Mouse (Mus musculus) embryonic facial prominence, embryonic 14.5 days (tissue): ENCODE results near the gene Tesmin. TPM values are rescaled to one million over a fixed set of nuclear protein-coding genes. Genes with fewer than 3 reads are reported as not detected.

Experiments
- ATAC-seq: fragments of 200-750 bp; cut with Nextera tagmentation; 2 replicates; pipeline ENCODE4 v1.8.0; 2017; ENCODE audit warnings: low read depth, moderate number of reproducible peaks, moderate TSS enrichment
- DNase-seq: peaks from one replicate; pipeline ENCODE4 v3.0.0-alpha.2; 2015; ENCODE audit warnings: low spot score
- H3K27ac ChIP-seq: fragments of 300-500 bp; sonication (generic); replicated peaks from 2 replicates; pipeline ENCODE4 v1.5.1; 2014; ENCODE audit warnings: low read depth, mild to moderate bottlenecking, low read length, moderate library complexity
- H3K27me3 ChIP-seq: fragments of 300-500 bp; sonication (generic); replicated peaks from 2 replicates; pipeline ENCODE4 v1.6.1; 2014; ENCODE audit warnings: low read length; ENCODE audit not compliant: control insufficient read depth, insufficient read depth
- H3K36me3 ChIP-seq: fragments of 300-500 bp; sonication (generic); 2 replicates; pipeline ENCODE4 v1.6.1; 2014; ENCODE audit warnings: low read length, mixed read lengths; ENCODE audit not compliant: control insufficient read depth, insufficient read depth
- H3K4me1 ChIP-seq: fragments of 300-500 bp; sonication (generic); 2 replicates; pipeline ENCODE4 v1.6.1; 2014; ENCODE audit warnings: antibody characterized with exemption, low read length; ENCODE audit not compliant: control insufficient read depth, insufficient read depth
- H3K4me2 ChIP-seq: fragments of 300-500 bp; sonication (generic); 2 replicates; pipeline ENCODE4 v1.6.1; 2014; ENCODE audit warnings: low read depth, mild to moderate bottlenecking, low read length, moderate library complexity, mixed read lengths
- H3K4me3 ChIP-seq: fragments of 300-500 bp; sonication (generic); 2 replicates; pipeline ENCODE4 v1.5.1; 2014; ENCODE audit warnings: low read depth, mild to moderate bottlenecking, low read length
- H3K9ac ChIP-seq: fragments of 300-500 bp; sonication (generic); 2 replicates; pipeline ENCODE4 v1.6.1; 2014; ENCODE audit warnings: low read depth, mild to moderate bottlenecking, low read length, moderate library complexity, mixed read lengths
- H3K9me3 ChIP-seq: fragments of 300-500 bp; sonication (generic); 2 replicates; pipeline ENCODE4 v1.6.1; 2016; ENCODE audit warnings: low read length; ENCODE audit not compliant: control insufficient read depth
- WGBS: fragments of 180-500 bp; shearing (Covaris S2); extraction: QIAGEN DNeasy Blood & Tissue Kit; methylation state at CpG from one replicate; pipeline ENCODE4 v1.1.7; 2014; 5-methylcytosine and 5-hydroxymethylcytosine counted together
- polyA plus RNA-seq: library from polyadenylated mRNA; unstranded; fragments of >200 nt; fragmentation: Nextera tagmentation; extraction: Ambion mirVana; gene quantifications from 2 replicates; pipeline ENCODE4 v1.2.1, GENCODE M21; 2014

The Tesmin gene
- polyA plus RNA-seq, 1 experiment from 2014 or later = 0.29 TPM

GRCm38 (mm10) chr19:3356516-3356915, 32.1 kb upstream of the Tesmin start:
- no peaks in the 10 kb centered on the region for H3K9me3 ChIP-seq
- no peak overlapping the region for H3K4me3 ChIP-seq
- H3K27me3 ChIP-seq = no peaks in the 10 kb centered on the region
- H3K4me2 ChIP-seq = no peak overlapping the region
- no peak overlapping the region for H3K27ac ChIP-seq
- ATAC-seq (no peak), DNase-seq (no peak)
- H3K4me1 ChIP-seq = no peaks in the 10 kb centered on the region
- H3K36me3 ChIP-seq = peaks cover 11% of the 10 kb centered on the region; the same call in 1 of the 2 replicates
- WGBS = 61% methylated on average over 5 of the region's 5 CpGs
- H3K9ac ChIP-seq = no peak overlapping the region

GRCm38 (mm10) chr19:3357620-3358019, 31.0 kb upstream of the Tesmin start:
- Histone ChIP-seq H3K36me3 (peaks cover 11% of the 10 kb centered on the region; the same call in 1 of the 2 replicates), H3K9me3 (no peaks in the 10 kb centered on the region), H3K9ac (no peak overlapping the region), H3K27ac (no peak overlapping the region), H3K4me1 (no peaks in the 10 kb centered on the region), H3K4me3 (no peak overlapping the region), H3K4me2 (no peak overlapping the region), H3K27me3 (no peaks in the 10 kb centered on the region)
- WGBS = 62% methylated on average over 3 of the region's 4 CpGs
- ATAC-seq (no peak), DNase-seq (no peak)

GRCm38 (mm10) chr19:3359841-3360588, 28.6 kb upstream of the Tesmin start:
- H3K27ac ChIP-seq = no peak overlapping the region
- DNase-seq (no peak), ATAC-seq (no peak)
- no peak overlapping the region for H3K4me3 ChIP-seq
- H3K9me3 ChIP-seq = no peaks in the 10 kb centered on the region
- no peaks in the 10 kb centered on the region for H3K4me1 ChIP-seq
- H3K36me3 ChIP-seq = peaks cover 18% of the 10 kb centered on the region; the same call in 1 of the 2 replicates
- H3K4me2 ChIP-seq = no peak overlapping the region
- WGBS = 77% methylated on average over 13 of the region's 13 CpGs
- H3K9ac ChIP-seq = no peak overlapping the region
- no peaks in the 10 kb centered on the region for H3K27me3 ChIP-seq

DNA sequence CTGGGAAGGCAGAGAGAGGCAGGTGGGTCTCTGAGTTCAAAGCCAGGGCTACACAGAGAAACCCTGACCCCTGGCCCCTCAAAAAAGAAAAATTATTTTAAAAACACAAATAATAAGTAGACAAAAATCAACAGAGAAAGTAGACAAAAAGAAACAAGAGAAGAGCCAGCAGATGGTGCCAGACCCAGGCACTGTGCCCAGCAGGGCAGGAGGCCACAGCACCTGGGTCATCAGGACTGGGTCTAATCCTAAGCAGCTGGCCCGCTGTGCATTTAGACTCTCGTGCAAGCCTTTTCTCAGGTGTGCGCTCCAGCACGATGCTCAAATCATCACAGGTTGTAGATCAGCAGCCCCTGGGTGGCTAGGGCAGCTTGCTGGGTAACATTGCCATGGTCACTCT, 25.1 kb upstream of the Tesmin start:
- Histone ChIP-seq H3K4me2 (no peak overlapping the region), H3K27ac (no peak overlapping the region), H3K9me3 (no peaks in the 10 kb centered on the region), H3K4me1 (no peaks in the 10 kb centered on the region), H3K4me3 (no peak overlapping the region), H3K27me3 (no peaks in the 10 kb centered on the region), H3K36me3 (0 out of 2 replicates have a peak, but pooled peaks cover 18% of the 10 kb centered on the region), H3K9ac (no peak overlapping the region)
- 92% methylated on average over 4 of the region's 4 CpGs for WGBS
- no peak for DNase-seq
- no peak for ATAC-seq

DNA sequence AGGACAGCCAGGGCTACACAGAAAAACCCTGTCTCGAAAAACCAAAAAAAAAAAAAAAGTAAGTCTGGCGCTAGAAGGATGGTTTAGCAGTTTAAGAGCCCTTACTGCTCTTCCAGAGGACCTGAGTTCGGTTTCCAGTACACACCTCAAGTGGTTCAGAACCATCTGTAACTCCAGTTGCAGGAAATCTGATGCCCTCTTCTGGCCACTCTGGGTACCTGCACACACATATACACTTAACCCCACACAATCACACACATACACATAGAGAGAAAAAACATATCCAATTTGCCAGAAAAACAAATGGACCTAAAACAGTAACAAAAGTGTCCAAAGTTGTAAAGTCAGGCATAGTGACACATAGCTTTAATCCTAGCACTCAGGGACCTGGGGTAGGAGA, 23.6 kb upstream of the Tesmin start:
- H3K9ac ChIP-seq = no peak overlapping the region
- H3K4me1 ChIP-seq = no peaks in the 10 kb centered on the region
- no peaks in the 10 kb centered on the region for H3K27me3 ChIP-seq
- no peak for DNase-seq
- H3K4me3 ChIP-seq = no peak overlapping the region
- no peak overlapping the region for H3K4me2 ChIP-seq
- H3K36me3 ChIP-seq = peaks cover 15% of the 10 kb centered on the region; the same call in 1 of the 2 replicates
- no peak for ATAC-seq
- H3K27ac ChIP-seq = no peak overlapping the region
- WGBS = 94% methylated on average over 3 of the region's 3 CpGs
- H3K9me3 ChIP-seq = no peaks in the 10 kb centered on the region

DNA sequence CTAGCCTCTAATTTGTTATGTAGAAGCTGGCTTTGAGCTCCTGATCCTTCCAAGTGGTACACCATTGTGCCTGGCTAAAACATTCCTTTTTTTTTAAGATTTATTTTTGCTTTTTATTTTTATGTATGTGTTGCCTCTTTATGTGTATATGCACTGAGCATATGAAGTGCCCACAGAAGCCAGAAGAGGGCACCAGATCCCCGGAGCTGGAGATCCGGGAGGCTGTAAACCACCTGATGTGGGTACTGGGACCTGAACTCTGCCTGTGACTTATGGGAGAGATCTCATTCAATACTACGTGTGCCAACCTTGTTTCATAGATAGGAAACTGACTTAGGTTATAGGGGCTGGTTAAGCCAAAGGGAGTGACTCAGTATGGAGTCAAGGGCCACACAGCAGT, 20.4 kb upstream of the Tesmin start:
- ATAC-seq = no peak

GRCm38 (mm10) chr19:3373380-3373779, 15.3 kb upstream of the Tesmin start:
- 46% methylated on average over 12 of the region's 12 CpGs for WGBS
- DNase-seq (peak; percentile 10), ATAC-seq (0 out of 2 replicates have a peak, but pooled peaks have one; percentile 22)
- Histone ChIP-seq H3K9ac (no peak overlapping the region), H3K27ac (no peak overlapping the region), H3K36me3 (peaks cover 8% of the 10 kb centered on the region), H3K4me1 (no peaks in the 10 kb centered on the region), H3K9me3 (no peaks in the 10 kb centered on the region), H3K27me3 (no peaks in the 10 kb centered on the region), H3K4me2 (no peak overlapping the region), H3K4me3 (no peak overlapping the region)

More for the DNA sequence above, 20.4 kb upstream of the Tesmin start:
- Histone ChIP-seq H3K27me3 (no peaks in the 10 kb centered on the region), H3K4me1 (no peaks in the 10 kb centered on the region), H3K9ac (no peak overlapping the region), H3K36me3 (peaks cover 17% of the 10 kb centered on the region), H3K4me3 (no peak overlapping the region), H3K4me2 (no peak overlapping the region), H3K27ac (no peak overlapping the region), H3K9me3 (no peaks in the 10 kb centered on the region)
- no peak for DNase-seq
- WGBS = 81% methylated on average over 3 of the region's 3 CpGs

DNA sequence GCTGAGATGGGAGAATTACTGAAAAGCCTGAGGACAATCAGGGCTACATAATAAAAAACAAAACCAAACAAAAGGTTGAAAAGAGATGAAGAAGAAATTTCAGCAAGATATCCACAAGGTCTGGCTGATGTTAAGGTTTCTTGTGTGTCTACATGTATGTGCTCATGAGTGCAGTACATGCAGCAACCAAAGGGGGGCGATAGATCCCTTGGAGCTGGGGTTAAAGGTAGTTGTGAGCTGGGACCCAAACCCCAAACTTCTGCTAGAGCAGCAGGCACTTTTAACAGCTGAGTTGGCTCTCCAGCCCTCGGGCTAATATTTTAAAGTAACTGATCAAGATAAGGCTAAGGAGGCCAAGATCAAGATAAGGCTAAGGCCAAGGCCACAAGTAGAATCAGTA, 14.6 kb upstream of the Tesmin start:
- no peak overlapping the region for H3K4me2 ChIP-seq
- no peak overlapping the region for H3K4me3 ChIP-seq
- WGBS = 67% methylated on average over 2 of the region's 2 CpGs
- DNase-seq (no peak), ATAC-seq (no peak)
- no peak overlapping the region for H3K9ac ChIP-seq
- no peaks in the 10 kb centered on the region for H3K4me1 ChIP-seq
- no peak overlapping the region for H3K27ac ChIP-seq
- peaks cover 8% of the 10 kb centered on the region for H3K36me3 ChIP-seq
- no peaks in the 10 kb centered on the region for H3K9me3 ChIP-seq
- no peaks in the 10 kb centered on the region for H3K27me3 ChIP-seq

DNA sequence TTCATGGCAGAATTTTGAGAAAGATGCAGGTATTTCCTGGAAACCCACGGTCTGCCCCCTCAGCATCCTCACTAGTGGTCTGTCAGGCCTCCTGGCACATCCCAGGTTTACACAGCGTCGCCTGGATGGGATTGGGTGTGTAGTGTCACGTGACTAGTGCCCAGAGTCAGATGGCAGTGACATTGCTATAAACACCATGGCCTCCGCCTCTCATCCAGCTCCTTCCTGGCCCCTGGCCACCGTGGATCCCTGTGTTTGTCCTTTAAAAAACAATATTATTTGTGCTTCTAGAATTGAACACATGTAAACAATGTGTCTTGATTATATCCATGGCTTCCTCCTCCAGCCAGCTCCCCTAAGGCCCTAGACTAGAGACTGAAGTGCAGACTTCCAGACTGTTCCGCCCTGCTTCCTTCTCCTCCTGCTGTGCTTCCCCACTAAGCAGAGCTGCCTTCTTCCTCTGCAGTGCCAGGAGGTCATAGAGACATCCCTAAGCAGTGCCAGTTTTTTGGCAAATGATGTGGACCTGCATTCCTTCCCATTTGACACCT, 12.6 kb upstream of the Tesmin start:
- 58% methylated on average over 7 of the region's 7 CpGs for WGBS
- ATAC-seq (no peak), DNase-seq (no peak)
- H3K4me3 ChIP-seq = no peak overlapping the region
- H3K4me2 ChIP-seq = no peak overlapping the region
- H3K9me3 ChIP-seq = no peaks in the 10 kb centered on the region
- H3K36me3 ChIP-seq = peaks cover 13% of the 10 kb centered on the region
- H3K27ac ChIP-seq = no peak overlapping the region
- H3K27me3 ChIP-seq = no peaks in the 10 kb centered on the region
- H3K4me1 ChIP-seq = no peaks in the 10 kb centered on the region
- H3K9ac ChIP-seq = no peak overlapping the region
